Mouse (Mus musculus) embryonic facial prominence, embryonic 13.5 days (tissue): ENCODE data around the gene Adcyap1r1. TPM values are rescaled to one million over a fixed set of nuclear protein-coding genes. Genes with fewer than 3 reads are reported as not detected.

Experiments
- ATAC-seq: fragments of 200-750 bp; cut with Nextera tagmentation; 2 replicates; pipeline ENCODE4 v1.8.0; 2017; ENCODE audit warnings: low read depth; ENCODE audit not compliant: insufficient number of reproducible peaks, insufficient read depth, low FRiP score, low TSS enrichment
- H3K27ac ChIP-seq: fragments of 300-500 bp; sonication (generic); 2 replicates; pipeline ENCODE4 v1.5.1; 2015; ENCODE audit warnings: moderate library complexity, mild to moderate bottlenecking, inconsistent platforms
- H3K27me3 ChIP-seq: fragments of 300-500 bp; sonication (generic); 2 replicates; pipeline ENCODE4 v1.6.1; 2015; ENCODE audit warnings: mild to moderate bottlenecking, inconsistent platforms
- H3K36me3 ChIP-seq: fragments of 300-500 bp; sonication (generic); 2 replicates; pipeline ENCODE4 v1.6.1; 2015; ENCODE audit warnings: mild to moderate bottlenecking, inconsistent platforms
- H3K4me1 ChIP-seq: fragments of 300-500 bp; sonication (generic); 2 replicates; pipeline ENCODE4 v1.6.1; 2015; ENCODE audit warnings: inconsistent platforms
- H3K4me2 ChIP-seq: fragments of 300-500 bp; sonication (generic); 2 replicates; pipeline ENCODE4 v1.6.1; 2015; ENCODE audit warnings: moderate library complexity, mild to moderate bottlenecking, inconsistent platforms
- H3K4me3 ChIP-seq: fragments of 300-500 bp; sonication (generic); 2 replicates; pipeline ENCODE4 v1.5.1; 2015; ENCODE audit warnings: mild to moderate bottlenecking, inconsistent platforms
- H3K9ac ChIP-seq: fragments of 300-500 bp; sonication (generic); 2 replicates; pipeline ENCODE4 v1.6.1; 2015; ENCODE audit warnings: mild to moderate bottlenecking, inconsistent platforms
- H3K9me3 ChIP-seq: fragments of 300-500 bp; sonication (generic); 2 replicates; pipeline ENCODE4 v1.6.1; 2016; ENCODE audit warnings: inconsistent platforms
- WGBS: fragments of 180-500 bp; shearing (Covaris S2); methylation state at CpG from one replicate; pipeline ENCODE4 v1.1.7; 2015; ENCODE audit warnings: mixed read lengths; 5-methylcytosine and 5-hydroxymethylcytosine counted together
- polyA plus RNA-seq: library from polyadenylated mRNA; unstranded; fragments of >200 nt; fragmentation: Nextera tagmentation; extraction: Ambion mirVana; gene quantifications from 2 replicates; pipeline ENCODE4 v1.2.1, GENCODE M21; 2015

Adcyap1r1 gene
- polyA plus RNA-seq, 1 experiment from 2014 or later = 1.0 TPM

DNA sequence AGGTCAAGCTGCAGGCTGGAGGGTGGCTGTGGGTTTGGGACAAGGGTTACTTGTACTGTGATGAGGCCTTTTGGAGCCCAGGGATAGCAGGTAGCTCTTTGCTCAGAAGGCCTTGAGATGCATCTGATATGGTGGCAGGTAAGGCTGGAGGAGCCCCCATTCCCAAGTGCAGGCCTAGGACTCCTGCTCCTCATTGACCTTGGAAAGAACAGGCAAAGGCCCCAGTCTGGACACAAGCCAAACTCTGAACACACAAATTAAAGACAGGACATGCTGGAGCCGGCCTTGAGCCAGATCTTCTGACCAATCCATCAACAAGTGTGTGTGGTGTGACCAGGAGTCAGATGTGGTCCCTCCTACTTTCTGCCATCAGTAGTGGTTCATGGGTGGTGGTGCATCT lies 1.8 kb downstream of the Adcyap1r1 start:
- H3K36me3 ChIP-seq = no peaks in the 10 kb centered on the region
- no peak overlapping the region for H3K27ac ChIP-seq
- ATAC-seq = no peak
- H3K9ac ChIP-seq = no peak overlapping the region
- 38% methylated on average over 1 of the region's 1 CpGs for WGBS
- no peak overlapping the region for H3K4me2 ChIP-seq
- peaks cover 21% of the 10 kb centered on the region for H3K4me1 ChIP-seq
- H3K4me3 ChIP-seq = no peak overlapping the region
- H3K9me3 ChIP-seq = no peaks in the 10 kb centered on the region
- H3K27me3 ChIP-seq = peaks cover 83% of the 10 kb centered on the region

DNA sequence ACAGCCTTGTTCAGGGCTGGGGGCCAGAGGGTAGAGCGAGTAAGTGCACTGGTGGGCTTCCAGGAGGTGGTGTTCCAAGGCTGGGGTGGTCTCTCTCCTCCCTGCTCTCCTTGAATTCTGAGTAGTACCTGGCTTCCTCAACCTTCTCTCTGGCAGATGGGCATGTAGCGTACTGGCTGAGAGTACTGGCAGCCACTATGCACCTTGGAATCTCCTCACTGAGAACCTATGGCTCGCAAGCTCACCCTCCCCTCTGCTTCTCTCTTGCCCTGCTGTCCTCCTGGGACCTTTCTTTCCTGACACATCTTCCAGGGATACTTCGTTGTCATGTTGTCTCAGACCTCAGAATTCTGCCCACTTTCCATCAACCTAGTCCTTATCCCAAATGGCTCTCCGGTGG lies 3.9 kb downstream of the Adcyap1r1 start:
- Histone ChIP-seq H3K9me3 (no peaks in the 10 kb centered on the region), H3K9ac (no peak overlapping the region), H3K36me3 (no peaks in the 10 kb centered on the region), H3K27ac (no peak overlapping the region), H3K4me3 (no peak overlapping the region), H3K4me2 (no peak overlapping the region), H3K4me1 (peaks cover 14% of the 10 kb centered on the region), H3K27me3 (peaks cover 68% of the 10 kb centered on the region)
- 80% methylated on average over 5 of the region's 5 CpGs for whole genome bisulfite sequencing
- ATAC-seq = no peak

DNA sequence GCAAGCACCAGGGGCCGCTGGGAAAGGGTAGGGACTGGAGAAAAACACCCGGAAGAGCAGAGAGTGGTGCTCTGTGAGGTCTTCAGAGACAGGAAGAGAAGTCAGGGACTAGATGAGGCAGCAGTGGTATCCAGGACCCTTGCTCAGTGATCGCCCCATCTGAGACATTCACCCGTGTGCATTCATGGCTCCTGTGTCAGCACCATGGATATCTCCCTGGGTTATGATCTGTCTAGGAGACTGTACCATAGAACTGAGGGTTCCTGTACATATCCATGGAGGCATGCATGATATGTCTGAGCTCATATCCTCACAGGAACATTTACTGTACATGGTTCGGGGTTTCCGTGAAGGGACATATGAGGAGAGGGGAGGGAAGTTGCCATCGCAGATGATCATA lies 5.9 kb downstream of the Adcyap1r1 start:
- Histone ChIP-seq H3K9ac (no peak overlapping the region), H3K4me1 (0 out of 2 replicates have a peak, but pooled peaks cover 2% of the 10 kb centered on the region), H3K36me3 (no peaks in the 10 kb centered on the region), H3K4me3 (no peak overlapping the region), H3K9me3 (no peaks in the 10 kb centered on the region), H3K4me2 (no peak overlapping the region), H3K27ac (no peak overlapping the region), H3K27me3 (peaks cover 47% of the 10 kb centered on the region)
- ATAC-seq = no peak
- 64% methylated on average over 7 of the region's 7 CpGs for WGBS

DNA sequence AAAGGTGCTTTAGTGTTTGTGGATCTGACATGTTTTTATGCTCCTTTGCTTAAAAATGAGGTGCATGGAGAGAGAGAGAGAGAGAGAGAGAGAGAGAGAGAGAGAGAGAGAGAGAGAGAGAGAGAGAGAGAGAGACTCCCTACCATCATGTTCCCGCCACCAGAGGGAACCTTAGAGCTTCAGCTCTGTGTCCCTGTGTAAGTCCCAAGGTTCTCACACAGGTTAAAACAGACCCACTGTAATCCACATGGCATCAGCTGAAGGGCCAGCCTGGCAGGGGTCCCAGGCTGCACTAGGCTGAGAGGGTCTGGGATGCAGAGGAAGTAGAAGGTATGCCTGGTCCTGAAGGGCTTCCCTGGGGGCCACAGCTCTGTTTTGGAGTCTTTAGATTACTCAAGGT lies 6.4 kb downstream of the Adcyap1r1 start:
- H3K9ac ChIP-seq = no peak overlapping the region
- no peak for ATAC-seq
- 22% methylated on average over 1 of the region's 1 CpGs for WGBS

DNA sequence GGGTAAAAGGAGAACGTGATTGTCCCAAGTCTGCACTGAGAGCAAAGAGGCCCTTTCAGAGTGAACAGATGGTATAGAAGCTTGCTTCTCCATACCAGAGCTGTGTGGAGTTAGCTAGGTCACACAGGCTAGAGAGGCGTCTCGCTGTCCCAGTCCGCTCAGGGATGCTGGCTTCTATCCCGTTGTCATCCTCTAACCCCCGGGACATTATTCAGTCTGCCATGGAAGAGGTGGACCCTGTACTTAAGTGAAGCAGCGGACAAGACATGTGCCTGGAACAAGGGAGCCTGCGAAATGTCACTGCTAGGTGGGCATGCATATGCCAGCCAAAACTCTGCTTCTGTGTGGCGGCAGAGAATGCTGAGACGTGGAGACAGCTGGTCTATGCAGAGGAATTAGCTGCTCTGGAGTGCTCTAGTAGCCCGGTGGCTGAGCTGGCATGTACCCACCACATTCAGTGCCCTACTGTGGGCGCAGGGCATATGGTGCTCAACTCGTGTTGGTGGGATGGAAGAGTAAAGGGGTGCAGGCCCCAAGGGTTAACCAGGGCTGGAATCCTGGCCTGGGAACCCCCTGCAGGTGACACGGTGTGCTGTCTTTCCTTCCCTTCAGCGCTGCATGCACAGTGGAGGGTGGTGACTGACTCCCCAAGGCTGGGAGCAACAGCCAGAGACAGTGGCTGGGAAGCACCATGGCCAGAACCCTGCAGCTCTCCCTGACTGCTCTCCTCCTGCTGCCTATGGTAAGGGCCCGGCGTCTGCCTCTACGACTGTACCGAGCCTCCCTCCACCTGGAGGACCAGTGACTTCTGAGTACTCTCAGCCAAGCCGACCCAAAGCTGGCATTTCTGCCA lies 8.0 kb downstream of the Adcyap1r1 start:
- no peaks in the 10 kb centered on the region for H3K9me3 ChIP-seq
- no peaks in the 10 kb centered on the region for H3K4me1 ChIP-seq
- H3K36me3 ChIP-seq = no peaks in the 10 kb centered on the region
- H3K4me3 ChIP-seq = no peak overlapping the region
- no peak overlapping the region for H3K9ac ChIP-seq
- H3K27ac ChIP-seq = no peak overlapping the region
- H3K4me2 ChIP-seq = no peak overlapping the region
- WGBS = 84% methylated on average over 20 of the region's 20 CpGs
- no peak for ATAC-seq
- H3K27me3 ChIP-seq = peaks cover 28% of the 10 kb centered on the region

More for the DNA sequence above, 6.4 kb downstream of the Adcyap1r1 start:
- Histone ChIP-seq H3K36me3 (no peaks in the 10 kb centered on the region), H3K9me3 (no peaks in the 10 kb centered on the region), H3K4me3 (no peak overlapping the region), H3K27me3 (peaks cover 43% of the 10 kb centered on the region), H3K4me2 (no peak overlapping the region), H3K27ac (no peak overlapping the region), H3K4me1 (no peaks in the 10 kb centered on the region)

DNA sequence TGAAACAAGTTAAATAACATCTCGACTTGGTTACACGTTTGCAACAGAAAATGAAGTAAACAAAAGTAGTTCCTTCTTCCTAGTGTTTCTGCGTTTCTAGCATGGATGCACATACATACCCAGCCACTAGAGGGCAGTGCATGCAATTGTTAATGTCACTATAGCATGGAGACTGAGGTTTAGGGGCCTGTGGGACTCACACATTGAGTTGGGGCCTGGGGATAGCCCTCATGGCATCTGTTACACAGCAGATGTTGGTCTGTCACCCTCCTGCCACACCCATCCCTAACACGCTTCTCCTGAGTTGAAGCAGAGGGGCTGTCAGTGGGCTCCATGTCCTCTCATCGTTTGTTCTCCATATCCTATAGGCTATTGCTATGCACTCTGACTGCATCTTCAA lies 9.4 kb downstream of the Adcyap1r1 start:
- Histone ChIP-seq H3K9ac (no peak overlapping the region), H3K4me1 (no peaks in the 10 kb centered on the region), H3K27ac (no peak overlapping the region), H3K27me3 (peaks cover 18% of the 10 kb centered on the region), H3K4me2 (no peak overlapping the region), H3K36me3 (no peaks in the 10 kb centered on the region), H3K4me3 (no peak overlapping the region), H3K9me3 (no peaks in the 10 kb centered on the region)
- WGBS = 64% methylated on average over 5 of the region's 5 CpGs
- no peak for ATAC-seq

DNA sequence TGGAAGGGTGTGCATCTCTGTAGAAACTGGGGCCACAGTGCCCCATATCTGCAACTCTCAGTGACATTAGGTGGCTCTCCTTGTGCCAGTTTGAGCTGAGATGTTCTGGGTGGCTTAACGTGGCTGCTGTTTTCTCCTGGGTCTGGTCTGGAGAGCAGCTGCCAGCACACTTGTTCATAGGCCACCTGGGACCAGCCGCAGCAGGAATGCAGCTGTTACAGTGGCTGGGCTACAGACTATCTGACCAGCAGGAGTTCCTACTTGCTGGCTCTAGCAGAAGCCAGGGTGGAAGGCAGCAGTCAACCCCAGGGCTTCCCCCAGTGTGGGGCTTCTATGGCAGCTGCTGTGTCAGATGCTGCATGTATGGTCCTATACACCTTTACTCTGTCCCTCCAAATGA lies 9.9 kb downstream of the Adcyap1r1 start:
- Histone ChIP-seq H3K27me3 (0 out of 2 replicates have a peak, but pooled peaks cover 13% of the 10 kb centered on the region), H3K9me3 (no peaks in the 10 kb centered on the region), H3K4me3 (no peak overlapping the region), H3K4me1 (no peaks in the 10 kb centered on the region), H3K36me3 (no peaks in the 10 kb centered on the region), H3K9ac (no peak overlapping the region), H3K4me2 (no peak overlapping the region), H3K27ac (no peak overlapping the region)
- WGBS = 86% methylated on average over 2 of the region's 2 CpGs
- no peak for ATAC-seq

DNA sequence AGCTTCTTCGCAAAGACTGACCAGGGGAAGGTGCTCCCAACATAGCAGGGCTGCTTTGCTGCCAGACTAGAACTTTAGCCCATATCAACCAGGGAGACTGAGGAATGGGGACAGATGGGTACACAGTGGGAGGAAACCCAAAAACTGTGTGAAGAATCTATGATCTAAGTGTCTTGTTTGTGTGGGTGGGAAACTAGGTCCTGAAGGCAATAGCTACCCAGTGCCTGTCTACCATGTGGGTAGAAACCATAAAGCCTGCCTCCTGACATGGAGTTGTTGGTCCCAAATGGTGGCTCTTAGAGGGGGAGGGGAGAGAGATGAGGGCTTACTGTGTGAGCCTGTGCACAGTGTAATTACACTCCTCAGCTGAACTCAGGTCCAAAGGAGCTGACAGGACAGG lies 10.6 kb downstream of the Adcyap1r1 start:
- no peaks in the 10 kb centered on the region for H3K9me3 ChIP-seq
- H3K4me1 ChIP-seq = no peaks in the 10 kb centered on the region
- H3K4me2 ChIP-seq = no peak overlapping the region
- no peak for ATAC-seq
- H3K27ac ChIP-seq = no peak overlapping the region
- H3K9ac ChIP-seq = no peak overlapping the region
- no peak overlapping the region for H3K4me3 ChIP-seq
- H3K36me3 ChIP-seq = no peaks in the 10 kb centered on the region
- 0 out of 2 replicates have a peak, but pooled peaks cover 6% of the 10 kb centered on the region for H3K27me3 ChIP-seq
- 88% methylated on average over 1 of the region's 1 CpGs for WGBS

DNA sequence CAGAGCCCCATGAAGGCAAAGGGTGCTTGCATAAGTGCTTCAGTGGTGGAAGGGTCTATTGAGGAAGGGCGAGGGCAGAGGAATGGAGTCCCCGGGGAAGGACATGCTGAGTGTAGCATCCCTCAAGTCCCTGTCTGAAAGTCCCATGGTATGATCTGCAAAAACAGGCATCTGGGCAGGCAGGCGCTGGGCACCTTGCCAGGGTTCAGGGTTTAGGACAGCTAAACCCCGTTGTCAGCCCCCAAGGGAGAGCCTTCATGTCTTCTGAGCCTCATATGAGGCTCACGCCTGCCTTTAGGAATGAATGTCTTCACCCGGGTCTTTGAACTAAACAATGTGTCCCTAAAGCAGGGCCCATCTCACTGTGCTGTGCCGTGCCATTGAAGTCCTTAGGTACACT lies 12.2 kb downstream of the Adcyap1r1 start:
- Histone ChIP-seq H3K4me1 (no peaks in the 10 kb centered on the region), H3K4me3 (no peak overlapping the region), H3K36me3 (no peaks in the 10 kb centered on the region), H3K4me2 (no peak overlapping the region), H3K9me3 (no peaks in the 10 kb centered on the region), H3K27ac (no peak overlapping the region), H3K27me3 (0 out of 2 replicates have a peak, but pooled peaks cover 3% of the 10 kb centered on the region), H3K9ac (no peak overlapping the region)
- ATAC-seq = no peak
- WGBS = 76% methylated on average over 7 of the region's 7 CpGs

DNA sequence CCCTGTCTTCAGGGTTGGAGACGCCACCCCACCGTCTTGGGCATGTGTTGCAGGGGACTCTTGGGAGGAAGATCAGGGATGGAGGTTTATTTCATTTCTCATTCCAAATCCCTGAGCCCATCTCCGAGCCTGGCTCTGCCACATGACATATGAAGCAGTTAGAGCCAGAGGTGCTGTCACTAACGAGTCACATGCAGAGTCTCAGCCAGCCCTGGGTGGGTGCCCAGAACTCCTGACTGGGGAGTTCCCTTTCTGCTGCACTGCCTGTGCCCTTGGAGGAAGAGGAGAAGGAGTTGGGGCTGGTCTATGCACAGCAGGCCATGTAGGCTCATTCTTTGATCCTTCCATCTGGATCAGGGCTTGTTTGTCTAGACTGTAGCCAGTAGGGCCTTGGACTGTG lies 13.5 kb downstream of the Adcyap1r1 start:
- H3K4me1 ChIP-seq = no peaks in the 10 kb centered on the region
- no peaks in the 10 kb centered on the region for H3K9me3 ChIP-seq
- 75% methylated on average over 4 of the region's 4 CpGs for WGBS
- ATAC-seq = no peak
- no peak overlapping the region for H3K4me2 ChIP-seq
- no peaks in the 10 kb centered on the region for H3K36me3 ChIP-seq
- no peaks in the 10 kb centered on the region for H3K27me3 ChIP-seq
- no peak overlapping the region for H3K27ac ChIP-seq
- H3K9ac ChIP-seq = no peak overlapping the region
- no peak overlapping the region for H3K4me3 ChIP-seq

DNA sequence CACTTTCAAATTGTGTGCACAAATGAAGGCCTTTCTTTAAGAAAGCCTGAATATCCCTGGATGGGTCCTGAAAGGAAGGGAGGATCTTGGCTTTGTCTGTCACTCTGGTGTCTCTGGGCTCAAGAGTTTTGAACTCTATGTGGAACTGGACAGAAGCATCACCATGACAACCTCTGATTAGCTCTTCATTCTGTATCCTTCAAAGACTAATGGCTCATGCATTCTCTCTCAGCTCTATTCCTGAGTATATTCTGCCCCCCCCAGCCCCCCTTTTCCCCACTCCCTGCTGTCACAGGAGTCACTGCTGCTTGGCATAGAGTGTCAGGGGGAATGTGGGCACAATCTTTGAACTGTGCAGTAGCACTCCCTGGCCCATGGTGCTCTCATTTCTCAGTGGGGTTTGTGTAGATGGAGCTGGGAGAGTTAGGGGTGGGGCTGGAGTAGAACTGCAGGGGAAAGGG lies 14.6 kb downstream of the Adcyap1r1 start:
- Histone ChIP-seq H3K4me2 (no peak overlapping the region), H3K4me3 (no peak overlapping the region), H3K9ac (no peak overlapping the region), H3K9me3 (no peaks in the 10 kb centered on the region), H3K27ac (no peak overlapping the region), H3K36me3 (no peaks in the 10 kb centered on the region), H3K27me3 (no peaks in the 10 kb centered on the region), H3K4me1 (no peaks in the 10 kb centered on the region)
- ATAC-seq = no peak

DNA sequence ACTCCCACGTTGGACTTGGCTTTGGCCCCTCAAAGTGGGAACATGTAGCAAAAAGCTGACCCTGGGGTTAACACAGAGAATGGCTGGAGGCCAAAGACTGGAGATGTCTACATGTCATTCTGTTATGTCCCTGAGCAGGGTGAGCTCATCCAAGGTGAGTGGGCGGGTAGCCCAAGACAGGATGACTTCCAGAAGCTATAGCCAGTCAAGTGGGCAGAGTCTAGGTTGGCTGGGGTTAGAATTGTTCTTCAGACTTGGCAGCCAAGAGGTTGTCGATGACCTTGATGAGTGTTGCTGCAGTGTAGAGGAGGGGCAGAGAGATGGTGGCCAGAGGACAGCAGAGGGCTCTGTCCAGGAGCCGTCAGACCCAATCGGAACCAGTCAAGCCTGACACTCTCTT lies 18.9 kb downstream of the Adcyap1r1 start:
- Histone ChIP-seq H3K4me2 (no peak overlapping the region), H3K4me1 (no peaks in the 10 kb centered on the region), H3K27ac (no peak overlapping the region), H3K4me3 (no peak overlapping the region), H3K9ac (no peak overlapping the region), H3K27me3 (no peaks in the 10 kb centered on the region), H3K36me3 (no peaks in the 10 kb centered on the region), H3K9me3 (no peaks in the 10 kb centered on the region)
- 87% methylated on average over 5 of the region's 5 CpGs for WGBS
- no peak for ATAC-seq
